Mouse (Mus musculus) ES-E14 (cell line): ENCODE data around the gene Lcp2.

Source experiments
- MAFK ChIP-seq: IDR thresholded peaks from 2 replicates; pipeline ENCODE4 v1.6.1; 2014; ENCODE audit warnings: mild to moderate bottlenecking, low read depth, low read length, inconsistent platforms; ENCODE audit not compliant: insufficient read depth
- ZC3H11A ChIP-seq: IDR thresholded peaks from 2 replicates; pipeline ENCODE4 v1.6.1; 2012; ENCODE audit warnings: low read depth, mild to moderate bottlenecking, inconsistent platforms, low read length, borderline replicate concordance

GRCm38 (mm10) chr11:34010859-34011172, 35.9 kb upstream of the Lcp2 start:
- TF ChIP-seq MAFK: no peak
- no peak for TF ChIP-seq ZC3H11A
